Mouse (Mus musculus) cortical plate, adult 2 months (tissue): ENCODE data around the gene Bbs9.

ENCODE experiments used
- CTCF ChIP-seq: fragments of 200-500 bp; IDR thresholded peaks from 2 replicates; pipeline ENCODE4 v1.5.1; 2011; ENCODE audit warnings: mild to moderate bottlenecking, control low read depth, low read length; ENCODE audit not compliant: insufficient read depth; ENCODE audit errors: extremely low read depth
- POLR2A ChIP-seq: fragments of 200-500 bp; IDR thresholded peaks from 2 replicates; pipeline ENCODE4 v1.6.1; 2011; ENCODE audit warnings: mild to moderate bottlenecking, low read length, control low read depth; ENCODE audit not compliant: insufficient read depth; ENCODE audit errors: extremely low read depth

DNA sequence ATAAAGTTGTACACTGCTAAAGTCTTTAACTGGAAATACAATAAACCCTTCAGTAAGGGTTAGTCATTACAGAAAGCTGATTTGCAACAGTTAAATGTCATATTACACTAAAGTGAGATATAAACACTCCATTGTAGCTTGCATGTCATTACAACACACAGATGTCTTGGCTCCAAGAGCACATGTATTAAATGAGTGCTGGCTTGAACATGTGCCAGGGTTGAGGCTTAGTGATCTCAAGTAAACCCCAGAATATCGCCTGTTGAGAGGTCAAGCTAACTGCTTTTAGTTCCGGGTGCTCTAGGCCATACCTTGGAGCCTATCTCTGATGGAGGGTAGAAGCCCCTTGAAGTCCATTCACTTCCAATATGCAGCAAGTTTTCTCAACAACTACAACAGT, 273.1 kb downstream of the Bbs9 start:
- TF ChIP-seq POLR2A: no peak
- no peak for TF ChIP-seq CTCF
